Mouse (Mus musculus): Measurements from ENCODE around the gene Tsc1.

Tsc1 gene

DNA sequence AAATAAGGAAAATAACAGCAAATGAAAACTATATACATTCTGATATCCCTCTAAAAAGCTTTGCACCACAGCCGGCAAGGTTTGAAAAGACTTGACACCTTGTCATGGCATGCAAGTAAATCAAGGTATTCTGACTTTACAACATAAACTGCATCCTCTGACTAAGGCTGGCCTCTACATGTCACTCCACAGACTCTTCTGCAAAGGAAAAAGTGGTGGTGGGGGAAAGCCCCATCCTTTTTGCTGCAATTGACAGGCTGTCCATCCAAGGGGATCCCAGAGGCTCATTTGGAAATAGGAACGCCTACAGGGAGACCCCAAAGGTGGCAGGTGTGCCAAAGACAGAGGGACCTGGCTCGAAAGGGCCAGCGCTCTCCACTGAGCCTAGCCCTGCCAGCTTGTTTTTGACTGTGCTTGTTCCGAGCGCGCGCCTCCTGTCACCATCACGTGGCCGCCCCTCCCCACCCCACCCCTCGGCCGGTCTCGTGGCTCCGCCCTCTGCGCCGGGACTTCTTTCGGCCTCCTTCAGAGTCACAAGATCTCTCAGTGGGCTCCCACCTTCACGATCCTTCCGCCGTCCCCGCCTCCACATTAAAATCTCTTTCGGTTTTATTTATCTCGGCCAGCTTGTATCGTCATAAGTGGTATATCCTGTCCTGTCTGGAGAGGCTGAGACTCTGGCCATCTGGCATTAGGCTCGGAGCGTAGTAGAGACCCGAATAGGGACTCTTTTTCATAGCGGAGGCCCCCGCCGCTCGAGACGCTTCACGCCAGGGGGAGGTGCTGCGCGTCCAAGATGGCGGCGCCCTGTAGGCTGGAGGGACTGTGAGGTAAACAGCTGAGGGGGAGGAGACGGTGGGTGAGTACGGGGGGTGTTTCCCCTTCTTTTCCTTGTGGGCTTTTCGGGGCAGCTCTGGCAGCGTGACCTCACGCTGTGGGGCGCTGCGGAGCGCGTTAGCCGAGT is at the start of gene Tsc1:
Gene Tsc1, plus strand, starts transcription at position 768 of the 964 bp plus-strand sequence.
- peak; percentile 95 for DNase-seq

DNA sequence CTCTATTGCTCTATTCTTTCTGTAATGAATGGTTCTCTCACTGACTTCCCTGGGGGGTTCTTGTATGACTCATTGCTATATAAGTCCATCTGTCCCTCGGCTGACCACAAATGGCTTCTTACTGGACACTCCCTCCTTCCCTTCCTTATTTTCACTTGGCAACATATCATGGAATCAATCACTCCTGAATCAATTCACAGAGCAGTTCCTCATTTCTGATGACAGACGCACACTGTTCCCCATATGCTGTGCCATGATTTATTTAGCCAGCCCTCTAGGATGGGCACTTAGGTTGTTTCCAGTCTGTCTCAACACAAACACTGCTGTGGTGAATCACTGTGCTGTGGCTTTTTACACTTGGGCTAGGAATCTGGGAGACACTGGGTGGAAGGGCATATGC is 49.5 kb upstream of the Tsc1 start:
- no peak for DNase-seq

DNA sequence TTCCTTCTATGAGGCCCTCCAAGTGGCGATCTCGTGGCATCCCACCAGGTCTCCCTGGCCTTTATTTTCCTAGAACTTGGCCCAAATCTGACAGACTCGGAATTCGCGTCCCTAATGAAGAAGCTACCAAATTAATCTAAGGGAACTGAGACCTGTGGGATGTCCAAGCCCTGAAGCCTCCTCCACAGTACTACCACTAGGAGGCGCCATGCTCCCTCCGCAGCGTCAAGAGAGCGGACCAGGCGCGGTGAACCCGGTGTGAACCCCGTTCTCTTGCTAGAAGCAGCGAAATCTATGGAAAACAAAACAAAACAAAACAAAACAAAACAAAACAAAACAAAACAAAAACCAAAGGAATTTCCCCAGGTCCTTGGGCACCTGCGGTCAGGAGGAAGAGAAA is 48.2 kb upstream of the Tsc1 start:
- DNase-seq, result peak; percentile 37

DNA sequence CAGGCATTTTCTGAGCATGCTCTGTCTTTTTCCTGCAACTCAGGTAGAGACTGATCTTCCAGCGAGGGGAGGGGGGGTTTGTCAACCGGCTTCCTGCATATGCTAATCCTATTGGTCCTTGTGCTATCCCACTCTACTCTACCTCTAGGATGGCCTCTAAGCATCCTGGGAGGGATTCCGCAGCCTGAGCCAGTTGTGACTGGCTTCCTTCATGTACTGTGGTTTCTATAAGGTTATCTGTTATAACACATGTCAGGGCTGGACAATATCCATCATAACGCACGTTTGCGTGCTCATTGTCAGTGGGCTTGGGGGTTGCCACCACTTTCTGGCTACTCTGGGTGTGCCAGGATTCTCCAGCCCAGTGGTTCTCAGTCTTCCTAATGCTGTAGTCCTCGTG is 45.0 kb upstream of the Tsc1 start:
- no peak for DNase-seq

DNA sequence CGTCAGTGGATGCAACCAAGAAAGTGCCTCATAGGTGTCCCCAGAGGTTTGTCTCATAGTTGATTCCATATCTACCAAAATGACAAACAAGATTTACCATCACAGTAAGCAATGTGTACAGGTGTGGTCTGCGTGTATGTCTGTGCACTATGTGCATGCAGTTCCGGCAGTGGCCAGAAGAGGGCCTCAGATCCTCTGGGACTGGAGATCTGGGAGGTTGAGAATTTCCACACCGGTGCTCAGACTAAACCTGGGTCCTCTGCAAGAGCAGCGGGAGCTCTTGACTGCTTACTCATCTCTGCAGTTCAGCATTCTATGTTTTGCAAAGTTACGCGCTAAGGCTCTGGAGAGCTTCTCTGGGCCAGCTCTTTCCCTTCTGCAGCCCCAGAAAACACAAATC is 44.0 kb upstream of the Tsc1 start:
- DNase-seq, result no peak

DNA sequence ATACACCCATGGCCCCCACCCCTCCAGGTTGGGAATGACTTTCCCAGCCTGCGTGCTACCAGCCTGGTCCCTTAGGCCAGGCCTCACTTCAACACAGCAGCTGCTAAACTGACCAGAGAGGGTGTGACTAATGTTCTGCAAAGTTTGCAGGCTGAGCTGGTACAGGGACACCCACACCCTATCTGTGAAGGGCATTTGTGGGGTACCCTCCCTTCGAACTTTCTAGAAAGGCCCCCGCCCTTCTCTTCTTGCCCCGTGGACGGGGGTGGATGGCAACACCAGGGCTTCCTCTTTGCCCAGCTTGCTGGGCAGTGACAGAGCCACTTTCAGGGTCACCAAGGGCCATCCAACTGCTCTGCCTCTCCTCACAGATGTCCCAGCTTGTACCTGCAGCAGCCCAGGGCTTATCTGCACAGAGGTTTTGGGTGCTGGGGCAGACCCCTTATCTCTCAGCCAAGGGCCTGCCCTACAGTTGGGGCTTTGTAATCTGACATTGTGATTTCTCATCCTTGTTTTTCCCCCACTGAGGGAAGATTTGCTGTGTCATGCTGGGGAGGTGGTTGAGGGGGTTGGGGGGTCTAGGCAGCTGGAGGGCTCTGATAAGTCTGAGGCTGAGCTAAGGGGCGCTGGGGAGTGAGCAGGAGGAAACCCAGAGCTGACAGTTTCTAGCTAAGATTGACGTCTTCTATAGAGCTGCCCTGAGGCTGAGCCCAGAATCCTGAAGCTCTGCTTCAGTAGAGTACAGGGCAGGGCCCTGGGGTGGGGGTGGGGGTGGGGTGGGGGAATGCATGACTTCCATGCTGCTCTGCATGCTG is 43.1 kb upstream of the Tsc1 start:
- DNase-seq, result no peak

DNA sequence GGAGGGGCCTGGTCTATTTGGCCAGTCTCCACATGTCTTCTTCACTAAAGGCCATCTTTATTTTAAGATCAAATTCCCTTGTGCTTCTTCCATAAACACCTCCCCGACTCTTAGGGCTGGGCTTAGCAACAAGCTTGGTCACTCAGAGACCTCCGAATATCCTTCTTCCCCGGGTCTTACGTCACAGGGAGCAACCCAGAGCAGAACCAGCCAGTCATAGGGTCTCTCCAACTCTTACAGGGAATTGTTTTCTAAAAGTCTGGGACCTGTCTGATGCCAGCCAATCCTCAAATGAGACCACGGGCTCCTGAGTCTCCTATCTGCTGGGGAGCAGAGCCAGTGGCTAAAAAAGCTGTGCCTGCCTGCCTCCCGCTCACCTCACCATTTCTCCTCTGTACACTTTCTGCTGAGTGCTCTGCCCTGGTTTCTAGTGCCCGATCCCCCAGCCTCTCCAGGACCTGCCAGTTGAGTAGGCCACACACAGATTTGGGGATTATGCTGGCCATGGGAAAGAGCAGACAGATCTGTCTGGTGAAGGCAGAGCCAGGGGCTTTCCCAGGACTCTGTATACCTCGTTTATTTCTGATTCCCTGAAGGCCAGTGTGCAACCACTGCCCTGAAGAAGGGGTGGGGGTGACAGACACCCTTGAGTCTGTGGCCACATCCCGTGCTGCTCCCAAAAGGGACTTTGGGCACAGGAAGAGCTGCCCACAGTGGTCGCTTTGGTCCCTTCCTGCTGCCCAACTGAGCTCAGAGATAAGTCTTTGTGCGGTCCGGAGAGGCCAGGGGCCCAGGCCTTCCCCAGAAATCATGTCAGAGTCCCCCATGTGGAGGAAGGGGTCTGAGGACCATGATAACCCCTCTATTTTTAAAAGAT is 42.1 kb upstream of the Tsc1 start:
- no peak for DNase-seq

DNA sequence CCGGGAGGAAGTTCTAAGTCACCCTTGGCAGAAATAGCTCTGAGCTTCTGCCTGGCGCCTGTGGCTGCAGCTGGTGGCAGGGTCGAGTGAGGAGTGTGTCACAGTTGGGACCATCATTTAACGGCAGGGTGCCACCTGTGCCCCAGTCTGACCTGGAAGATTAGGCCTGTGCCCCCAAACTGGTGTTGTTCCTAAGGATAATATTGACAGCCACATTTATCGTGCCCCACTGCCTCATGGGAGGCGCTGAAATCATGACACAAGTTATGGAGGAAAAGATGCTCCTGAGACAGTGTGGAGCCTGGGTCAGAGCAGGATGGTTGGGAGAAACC is 41.5 kb upstream of the Tsc1 start:
- DNase-seq, result no peak

DNA sequence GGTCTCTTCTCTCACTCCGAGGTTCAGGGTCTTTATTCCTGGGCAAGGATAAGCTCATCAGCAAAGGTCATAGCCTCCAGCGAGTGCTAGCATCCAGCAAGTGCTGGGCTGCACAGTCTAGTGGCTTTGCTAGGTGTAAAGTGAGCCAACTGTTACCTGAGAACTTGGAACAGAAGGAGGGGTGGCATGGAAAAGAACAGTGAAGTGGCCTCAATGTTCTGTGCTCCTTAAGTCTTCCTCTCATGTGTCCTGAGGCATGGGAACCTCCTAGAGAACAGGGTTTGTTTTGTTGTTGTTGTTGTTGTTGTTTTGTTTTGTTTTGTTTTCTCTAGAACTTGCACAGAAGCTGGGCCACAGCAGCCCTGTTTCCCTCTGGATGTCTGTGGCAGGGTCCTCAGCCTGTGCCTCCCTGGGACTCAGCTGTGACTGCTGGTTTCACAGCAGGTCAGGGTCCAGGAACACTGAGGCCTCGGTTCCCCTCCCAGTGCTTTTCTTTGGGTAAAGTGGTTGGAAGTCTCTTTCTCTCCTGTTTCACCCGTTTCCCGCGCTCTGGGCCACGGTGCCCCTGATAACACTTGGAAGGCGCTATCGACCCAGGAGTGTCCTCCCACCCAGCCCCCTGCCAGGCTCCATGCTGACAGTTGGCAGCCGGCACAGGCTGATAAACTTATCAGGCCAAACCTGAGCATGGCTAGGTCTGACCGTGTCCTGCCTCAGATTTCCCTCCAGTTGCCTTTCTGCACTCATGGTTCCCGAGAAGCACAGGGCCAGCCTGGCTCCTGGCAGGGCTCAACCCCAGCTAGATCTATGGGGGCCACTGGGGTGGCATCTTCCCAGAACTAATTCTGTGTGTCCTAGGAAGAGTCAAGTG is 39.1 kb upstream of the Tsc1 start:
- DNase-seq, result no peak

DNA sequence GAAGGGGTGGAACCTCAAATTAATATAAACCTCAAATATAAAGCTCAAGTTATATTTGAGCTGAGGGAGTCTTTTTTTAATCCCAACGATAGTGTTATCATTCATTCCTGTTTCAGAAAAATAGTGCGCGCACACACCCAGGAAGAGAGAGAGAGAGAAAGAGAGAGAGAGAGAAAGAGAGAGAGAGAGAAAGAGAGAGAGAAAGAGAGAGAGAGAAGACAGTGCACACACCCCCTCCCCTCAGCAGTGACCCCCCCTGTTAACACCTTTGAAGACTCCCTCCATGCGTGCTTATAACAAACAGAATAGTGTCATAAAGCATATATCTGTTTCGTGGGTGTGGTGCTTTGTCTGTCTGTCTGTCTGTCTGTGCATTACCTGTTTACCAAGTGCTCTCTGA is 37.5 kb upstream of the Tsc1 start:
- DNase-seq, result no peak

DNA sequence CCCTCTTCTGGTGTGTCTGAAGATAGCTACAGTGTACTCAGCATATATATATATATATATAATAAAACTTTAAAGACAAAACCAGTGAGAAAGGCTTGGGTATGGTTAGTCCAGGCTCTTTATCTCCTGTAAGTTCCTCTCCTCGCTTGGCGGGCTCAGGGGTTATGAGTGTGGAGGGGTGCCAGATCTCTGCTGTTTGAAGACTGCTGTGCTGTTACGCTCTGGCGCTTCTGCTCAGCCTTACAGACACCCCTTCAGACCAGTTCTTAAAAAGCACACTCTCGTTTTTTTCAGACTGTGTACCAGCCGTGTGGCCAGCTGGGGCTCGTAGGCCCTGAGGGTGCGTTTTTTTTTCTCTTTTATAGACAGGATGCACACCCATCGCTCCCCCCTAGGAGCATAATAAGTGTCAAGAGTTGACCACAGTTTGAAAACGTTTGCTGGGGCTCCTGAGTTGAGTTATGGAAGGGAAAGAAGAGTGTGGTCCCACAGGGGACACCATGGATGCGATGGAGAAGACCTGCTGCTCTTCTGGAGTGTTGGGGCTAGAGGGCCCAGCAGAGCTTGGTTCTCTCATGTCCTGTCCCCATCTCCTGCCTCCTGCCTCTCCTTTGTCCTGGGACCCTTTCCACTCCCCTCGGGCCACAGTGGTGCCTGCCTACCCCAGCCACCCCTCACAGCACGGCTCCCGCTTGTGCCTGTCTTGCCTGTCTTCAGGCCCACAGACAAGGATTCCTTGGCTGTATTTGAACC is 35.1 kb upstream of the Tsc1 start:
- no peak for DNase-seq

DNA sequence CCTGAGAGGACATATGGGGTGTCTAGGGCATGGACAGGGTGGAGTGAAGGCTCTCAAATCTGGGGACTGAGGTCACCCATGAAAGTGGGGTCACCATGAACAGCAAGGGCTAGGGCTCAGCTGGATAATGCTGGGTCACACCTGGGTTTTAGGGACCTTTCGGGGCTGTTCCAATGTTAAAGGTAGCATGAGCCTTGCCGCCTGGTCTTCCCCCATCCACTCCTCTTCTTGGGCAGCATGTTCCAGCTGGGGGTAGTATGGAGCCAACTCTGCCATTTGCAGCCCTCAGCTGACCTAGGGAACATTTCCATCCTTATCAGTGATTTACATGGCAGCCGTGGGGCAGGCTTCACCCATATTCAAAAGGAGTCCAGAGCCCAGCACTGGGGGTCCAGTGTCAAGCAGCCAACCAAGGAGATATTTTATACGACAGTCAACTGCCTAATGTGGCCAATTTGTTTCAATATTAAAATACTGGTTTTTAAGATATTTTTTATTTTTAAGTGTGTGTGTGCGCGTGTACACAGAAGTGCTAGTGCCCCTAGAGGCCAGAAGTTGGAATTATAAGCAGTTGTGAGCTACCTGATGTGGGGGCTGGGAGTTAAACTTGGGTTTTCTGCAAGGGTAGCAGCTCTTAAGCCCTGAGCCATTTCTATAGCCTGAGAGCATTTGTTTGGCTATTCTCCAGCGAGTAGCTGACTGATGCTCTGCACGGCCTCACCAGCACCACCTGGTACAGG is 34.3 kb upstream of the Tsc1 start:
- no peak for DNase-seq

DNA sequence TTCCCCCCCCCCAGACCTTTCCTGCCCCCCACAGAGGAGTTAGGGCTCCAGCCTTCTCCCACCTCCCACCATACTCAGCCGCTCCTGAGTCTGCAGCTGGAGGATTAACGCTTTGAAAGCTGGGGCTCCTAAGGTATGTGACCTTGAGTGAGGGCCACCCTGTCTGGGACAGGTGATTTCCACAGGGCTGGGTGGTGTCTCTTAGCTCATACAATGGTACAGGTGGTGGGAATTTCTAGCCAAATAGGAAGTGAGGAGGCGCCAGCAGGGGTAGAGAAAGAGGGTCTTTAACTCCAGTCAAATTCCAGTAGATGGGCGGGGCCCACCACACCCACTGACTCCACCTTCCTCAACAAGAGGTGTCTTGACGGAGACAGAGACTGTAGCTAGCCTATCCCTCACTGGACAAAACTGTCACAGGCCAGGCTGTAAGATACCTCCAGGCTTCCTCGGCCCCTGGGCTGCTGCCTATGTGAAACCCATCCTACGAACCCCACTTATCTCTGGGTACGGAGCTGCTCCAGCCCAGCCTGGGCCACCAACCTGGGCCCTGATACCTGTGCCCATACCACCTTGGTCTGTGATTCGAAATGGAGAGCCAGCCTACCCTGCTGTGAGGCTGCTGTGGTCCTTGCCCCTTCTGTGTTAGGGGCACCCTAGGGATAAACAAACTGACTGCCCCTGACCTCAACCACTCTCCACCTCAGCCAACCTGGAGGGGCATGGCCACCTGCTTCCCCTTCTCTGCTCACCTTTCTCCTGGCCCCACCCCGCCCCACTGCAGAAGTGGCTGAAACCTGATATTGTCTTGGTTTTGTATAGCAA is 33.5 kb upstream of the Tsc1 start:
- DNase-seq, result no peak

DNA sequence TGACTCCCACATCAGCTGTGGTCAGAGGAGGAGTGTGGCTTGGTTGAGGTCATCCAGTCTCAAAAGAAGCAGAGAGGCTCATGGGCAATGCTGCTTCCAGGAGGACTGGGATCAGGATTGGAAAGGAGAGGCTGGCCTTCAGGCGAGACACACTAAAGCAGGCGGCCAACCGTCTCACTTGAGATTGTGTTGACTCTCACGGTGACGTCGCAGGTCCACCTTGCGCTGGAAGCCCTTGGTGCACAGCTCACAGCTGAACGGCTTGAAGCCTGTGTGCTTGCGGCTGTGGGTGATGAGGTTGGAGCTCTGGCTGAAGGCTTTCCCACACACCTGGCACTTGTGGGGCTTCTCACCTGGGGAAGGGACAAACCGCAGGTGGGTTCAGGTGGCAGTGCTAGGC is 31.2 kb upstream of the Tsc1 start:
- DNase-seq, result no peak

DNA sequence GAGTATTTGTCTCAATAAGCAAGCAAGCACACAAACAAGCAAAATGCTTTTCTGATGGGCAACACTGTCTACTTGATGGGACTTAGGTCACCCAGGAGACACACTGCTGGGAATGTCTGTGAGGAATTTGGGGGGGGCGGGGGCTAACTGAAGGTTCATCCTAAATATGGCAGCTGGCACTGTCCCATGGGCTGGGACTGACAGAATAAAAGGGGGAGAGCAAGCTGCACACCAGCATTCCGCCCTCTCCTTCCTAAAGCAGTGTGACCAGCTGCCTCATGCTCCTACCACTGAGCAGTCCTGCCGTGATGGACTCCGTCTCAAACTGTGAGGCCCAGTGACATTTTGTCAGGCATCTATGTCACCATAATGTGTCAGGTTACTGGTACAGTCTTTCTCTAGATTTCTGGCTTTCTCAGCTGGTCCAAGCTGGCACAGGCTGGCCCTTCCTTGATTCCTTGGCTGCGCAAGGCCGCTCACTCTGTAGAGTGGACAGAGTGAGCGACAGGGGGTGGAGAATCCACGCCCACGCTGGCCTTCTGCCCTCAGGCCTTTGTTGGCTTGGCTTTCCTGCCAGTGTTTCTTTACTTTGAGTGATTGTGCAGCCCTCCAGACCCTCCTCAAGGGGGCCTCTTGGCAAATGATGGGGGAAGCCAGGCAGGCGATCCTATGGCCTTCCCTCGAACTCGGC is 30.2 kb upstream of the Tsc1 start:
- no peak for DNase-seq

DNA sequence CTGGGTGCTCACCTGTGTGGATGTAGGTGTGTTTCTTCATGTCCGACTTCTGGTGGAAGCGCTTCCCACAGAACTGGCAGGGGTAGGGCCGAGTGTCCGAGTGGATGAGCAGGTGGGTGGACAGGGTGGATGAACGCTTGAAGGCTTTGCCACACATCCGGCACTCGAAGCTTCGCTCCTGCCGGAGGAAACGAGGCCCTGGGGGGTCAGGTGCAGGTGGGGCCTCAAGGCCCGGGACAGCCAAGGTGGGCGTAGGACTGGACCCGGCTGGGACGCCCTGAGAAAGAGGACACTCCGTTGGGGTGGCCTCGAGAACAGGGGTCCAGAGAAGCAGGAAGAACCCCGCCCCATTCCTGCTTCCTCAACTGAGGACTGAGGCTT is 29.6 kb upstream of the Tsc1 start:
- DNase-seq, result no peak

DNA sequence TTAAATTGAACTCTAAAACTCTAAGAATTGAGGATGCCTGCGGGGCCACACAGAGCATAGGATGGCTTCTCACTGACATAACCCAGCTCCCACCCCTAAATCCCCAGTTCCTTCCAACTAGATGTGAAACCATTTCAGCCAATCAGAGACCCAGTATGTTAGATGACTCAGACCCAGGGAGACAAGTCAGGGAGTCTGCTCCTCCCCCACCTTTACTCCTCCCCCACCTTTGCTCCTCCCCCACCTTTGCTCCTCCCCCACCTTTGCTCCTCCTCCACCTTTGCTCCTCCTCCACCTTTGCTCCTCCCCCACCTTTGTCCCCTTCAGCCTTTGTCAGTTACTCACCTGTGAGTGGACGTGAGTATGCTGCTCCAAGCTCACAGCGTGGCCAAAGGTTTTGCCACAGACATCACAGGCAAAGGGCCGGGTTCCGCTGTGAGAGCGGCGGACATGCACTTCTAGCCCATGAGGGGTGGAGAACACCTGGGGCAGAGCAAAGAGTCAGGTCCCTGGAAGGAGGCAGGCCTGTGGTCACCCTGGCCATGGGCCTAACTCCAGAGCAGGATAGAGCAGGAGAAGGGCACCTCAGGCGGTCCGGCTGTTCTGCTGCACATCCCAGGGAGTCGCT is 28.5 kb upstream of the Tsc1 start:
- no peak for DNase-seq

DNA sequence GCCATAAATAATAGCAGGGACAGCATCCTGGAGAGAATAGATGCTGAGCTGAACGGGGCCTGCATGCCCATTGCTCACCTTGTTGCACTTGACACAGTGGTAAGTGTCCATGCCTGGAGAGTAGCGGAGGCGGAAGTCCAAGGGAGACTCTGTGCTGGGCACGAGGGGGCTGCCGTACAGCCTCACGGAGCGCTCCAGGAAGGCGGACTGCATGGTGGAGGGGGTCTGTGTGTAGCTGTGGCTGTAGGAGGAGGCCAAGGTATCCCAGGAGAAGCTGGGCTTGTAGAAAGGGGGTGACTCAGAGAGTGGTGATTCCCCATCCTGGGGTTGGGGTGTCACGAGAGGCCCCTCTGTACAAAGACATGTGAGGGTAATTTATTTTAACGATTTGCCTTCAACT is 27.4 kb upstream of the Tsc1 start:
- no peak for DNase-seq

DNA sequence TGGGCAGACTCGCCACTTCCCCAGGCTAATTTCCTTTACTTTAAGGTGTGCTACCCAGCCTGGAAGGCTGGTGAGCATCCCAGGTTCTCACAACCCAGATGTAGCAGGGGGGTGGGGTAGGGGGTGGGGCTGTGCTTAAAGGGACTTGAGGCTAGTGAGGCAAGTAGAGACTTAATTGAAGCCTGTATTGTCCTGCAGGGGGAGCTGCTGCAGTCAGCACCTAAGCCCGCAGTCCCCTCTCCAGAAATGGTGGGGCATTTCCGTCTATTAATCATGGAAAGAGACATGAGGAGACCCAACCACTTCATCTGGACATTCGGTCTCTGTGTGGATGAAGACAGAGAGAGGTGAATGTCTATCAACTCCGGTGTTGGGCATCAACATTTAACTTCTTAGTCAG is 24.7 kb upstream of the Tsc1 start:
- DNase-seq, result no peak
